Mouse (Mus musculus) adrenal gland, postnatal 10 days (tissue): ENCODE measurements at regions not wholly inside any gene's neighbourhood (a gene's known extent, or its start where the extent isn't known, plus 50 kb on each side); places are given as distances from the start of the nearest gene placed in this dataset.

ENCODE experiments used
- DNase-seq: peaks from one replicate; pipeline ENCODE4 v3.0.0; 2021; ENCODE audit warnings: mixed read lengths

DNA sequence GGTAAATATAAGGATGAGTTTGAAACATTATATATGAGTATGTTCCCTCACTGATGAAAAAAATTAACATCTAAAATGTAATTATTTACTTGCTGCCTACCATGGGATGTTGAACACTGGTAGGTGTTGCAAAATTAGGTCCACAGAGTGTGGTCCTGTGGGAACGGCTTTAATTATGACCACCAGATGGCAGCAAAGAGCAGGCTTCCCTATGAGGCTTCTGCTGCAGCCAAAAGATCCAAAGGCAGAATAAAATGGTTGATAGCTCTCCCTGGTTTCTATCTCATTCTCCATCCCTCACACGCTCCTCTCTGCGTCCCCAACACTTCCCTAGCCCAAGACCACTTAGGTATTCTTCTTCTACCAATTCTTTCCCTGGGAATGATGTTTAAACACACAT, 54.6 kb upstream of the Cit start:
- DNase-seq: peak; percentile 78
